Mouse (Mus musculus) liver, adult 2 months (tissue): ENCODE data around the gene Emc9. TPM values are rescaled to one million over a fixed set of nuclear protein-coding genes. Genes with fewer than 3 reads are reported as not detected.

Experiments
- DNase-seq: peaks from one replicate; pipeline ENCODE4 v3.0.0-alpha.2; 2011; ENCODE audit warnings: low read depth, low spot score; ENCODE audit errors: extremely low read depth
- H3K27ac ChIP-seq: fragments of 200-500 bp; replicated peaks from 2 replicates; pipeline ENCODE4 v1.5.1; 2012; ENCODE audit warnings: low read depth, mild to moderate bottlenecking, control low read depth, inconsistent platforms, low read length; ENCODE audit not compliant: insufficient read depth
- H3K27me3 ChIP-seq: fragments of 200-500 bp; 2 replicates; pipeline ENCODE4 v1.6.1; 2012; ENCODE audit warnings: mild to moderate bottlenecking, moderate library complexity, low read length, inconsistent platforms; ENCODE audit not compliant: control insufficient read depth, insufficient read depth
- H3K36me3 ChIP-seq: fragments of 200-500 bp; 2 replicates; pipeline ENCODE4 v1.6.1; 2012; ENCODE audit warnings: low read length, inconsistent platforms; ENCODE audit not compliant: control insufficient read depth, insufficient read depth
- H3K4me1 ChIP-seq: fragments of 200-500 bp; 2 replicates; pipeline ENCODE4 v1.6.1; 2011; ENCODE audit warnings: low read length; ENCODE audit not compliant: control insufficient read depth, insufficient read depth
- H3K4me3 ChIP-seq: fragments of 200-500 bp; 2 replicates; pipeline ENCODE4 v1.5.1; 2011; ENCODE audit warnings: low read depth, mild to moderate bottlenecking, control low read depth, low read length, moderate library complexity; ENCODE audit not compliant: insufficient read depth
- H3K79me2 ChIP-seq: fragments of 200-500 bp; 2 replicates; pipeline ENCODE4 v1.6.1; 2012; ENCODE audit warnings: inconsistent platforms, mild to moderate bottlenecking, low read length, moderate library complexity; ENCODE audit not compliant: control insufficient read depth, insufficient read depth
- H3K9ac ChIP-seq: fragments of 200-500 bp; 2 replicates; pipeline ENCODE4 v1.6.1; 2012; ENCODE audit warnings: low read depth, mild to moderate bottlenecking, control low read depth, inconsistent platforms, low read length
- CTCF ChIP-seq: fragments of 200-500 bp; IDR thresholded peaks from 2 replicates; pipeline ENCODE4 v1.5.1; 2011; ENCODE audit warnings: low read depth, low read length, control low read depth
- POLR2A ChIP-seq: fragments of 200-500 bp; IDR thresholded peaks from 2 replicates; pipeline ENCODE4 v1.6.1; 2011; ENCODE audit warnings: low read length, control low read depth; ENCODE audit not compliant: insufficient read depth; ENCODE audit errors: extremely low read depth
- WGBS: fragments of 180-500 bp; shearing (Covaris S2); methylation state at CpG from one replicate; pipeline ENCODE4 v1.1.7; 2018; 5-methylcytosine and 5-hydroxymethylcytosine counted together
- polyA plus RNA-seq: library from polyadenylated mRNA; depleted of rRNA; stranded (reverse); fragments of >200 nt; gene quantifications from 2 replicates; pipeline ENCODE4 v1.2.3, GENCODE M21; 2012
- total RNA-seq: library from RNA; depleted of rRNA; stranded (reverse); fragments of >200 nt; gene quantifications from 2 replicates; pipeline ENCODE4 v1.2.3, GENCODE M21; 2014

Emc9 gene
- total and polyA plus RNA-seq, 2 experiments, result 36.1 to 57.2 TPM

- Histone ChIP-seq H3K4me3 (no peak overlapping the region), H3K4me1 (peaks cover 3% of the 10 kb centered on the region; the same call in 1 of the 2 replicates), H3K36me3 (no peaks in the 10 kb centered on the region), H3K9ac (no peak overlapping the region), H3K27me3 (no peaks in the 10 kb centered on the region), H3K79me2 (no peaks in the 10 kb centered on the region), H3K27ac (no peak overlapping the region)
- no peak for DNase-seq
- 78% methylated on average over 2 of the region's 2 CpGs for WGBS
- TF ChIP-seq POLR2A, result no peak
- TF ChIP-seq CTCF, result no peak
These were observed 31.7 kb upstream of the Emc9 start for GRCm38 (mm10) chr14:55616844-55617243.

- WGBS, result 21% methylated on average over 2 of the region's 2 CpGs
- DNase-seq, result peak; percentile 81
- Histone ChIP-seq H3K36me3 (no peaks in the 10 kb centered on the region), H3K27me3 (no peaks in the 10 kb centered on the region), H3K9ac (no peak overlapping the region), H3K4me1 (peaks cover 3% of the 10 kb centered on the region; the same call in 1 of the 2 replicates), H3K27ac (no peak overlapping the region; the same call in 1 of the 2 replicates), H3K79me2 (no peaks in the 10 kb centered on the region), H3K4me3 (no peak overlapping the region)
- TF ChIP-seq POLR2A (no peak), CTCF (no peak)
These were observed 30.8 kb upstream of the Emc9 start for GRCm38 (mm10) chr14:55615876-55616275.

GRCm38 (mm10) chr14:55614565-55615178 is 29.6 kb upstream of the Emc9 start:
- TF ChIP-seq CTCF (no peak), POLR2A (no peak)
- DNase-seq, result no peak
- Histone ChIP-seq H3K36me3 (peaks cover under 1% of the 10 kb centered on the region; the same call in 1 of the 2 replicates), H3K4me3 (no peak overlapping the region), H3K4me1 (peaks cover 3% of the 10 kb centered on the region; the same call in 1 of the 2 replicates), H3K9ac (no peak overlapping the region), H3K27me3 (no peaks in the 10 kb centered on the region), H3K27ac (no peak overlapping the region), H3K79me2 (no peaks in the 10 kb centered on the region)
- WGBS, result 95% methylated on average over 7 of the region's 7 CpGs

- peaks cover 12% of the 10 kb centered on the region for H3K36me3 ChIP-seq
- no peaks in the 10 kb centered on the region for H3K27me3 ChIP-seq
- H3K27ac ChIP-seq, result no peak overlapping the region
- no peak overlapping the region for H3K9ac ChIP-seq
- no peak for DNase-seq
- H3K4me3 ChIP-seq, result no peak overlapping the region
- H3K79me2 ChIP-seq, result no peaks in the 10 kb centered on the region
- peaks cover 3% of the 10 kb centered on the region; the same call in 1 of the 2 replicates for H3K4me1 ChIP-seq
- 71% methylated on average over 6 of the region's 6 CpGs for WGBS
- TF ChIP-seq POLR2A, result no peak
- no peak for TF ChIP-seq CTCF
These were observed 28.2 kb upstream of the Emc9 start for GRCm38 (mm10) chr14:55613346-55613745.

GRCm38 (mm10) chr14:55608339-55608738 is 23.2 kb upstream of the Emc9 start:
- 98% methylated on average over 6 of the region's 6 CpGs for WGBS
- DNase-seq, result no peak
- Histone ChIP-seq H3K9ac (no peak overlapping the region), H3K27me3 (no peaks in the 10 kb centered on the region), H3K4me3 (no peak overlapping the region), H3K36me3 (peaks cover 35% of the 10 kb centered on the region), H3K4me1 (peaks cover 14% of the 10 kb centered on the region), H3K27ac (no peak overlapping the region), H3K79me2 (no peaks in the 10 kb centered on the region; the same call in 1 of the 2 replicates)
- no peak for TF ChIP-seq CTCF
- TF ChIP-seq POLR2A, result no peak
